Mouse (Mus musculus) thymus, adult 2 months (tissue): ENCODE results near the gene Sptbn1. TPM values are rescaled to one million over a fixed set of nuclear protein-coding genes. Genes with fewer than 3 reads are reported as not detected.

Experiments used
- DNase-seq: peaks from one replicate; pipeline ENCODE4 v3.0.0; 2021
- H3K27ac ChIP-seq: fragments of 200-500 bp; 2 replicates; pipeline ENCODE4 v1.5.1; 2012; ENCODE audit warnings: low read length, control low read depth; ENCODE audit not compliant: control insufficient read depth, insufficient read depth
- H3K27me3 ChIP-seq: fragments of 200-500 bp; 2 replicates; pipeline ENCODE4 v1.6.1; 2012; ENCODE audit warnings: mild to moderate bottlenecking, low read length, moderate library complexity, mixed read lengths; ENCODE audit not compliant: control insufficient read depth, insufficient read depth
- H3K36me3 ChIP-seq: fragments of 200-500 bp; 2 replicates; pipeline ENCODE4 v1.6.1; 2012; ENCODE audit warnings: mild to moderate bottlenecking, low read length, moderate library complexity; ENCODE audit not compliant: control insufficient read depth, insufficient read depth
- H3K4me1 ChIP-seq: fragments of 200-500 bp; replicated peaks from 2 replicates; pipeline ENCODE4 v1.6.1; 2012; ENCODE audit warnings: low read length; ENCODE audit not compliant: control insufficient read depth, insufficient read depth
- H3K4me3 ChIP-seq: fragments of 200-500 bp; 2 replicates; pipeline ENCODE4 v1.5.1; 2012; ENCODE audit warnings: mild to moderate bottlenecking, low read length, control low read depth, moderate library complexity; ENCODE audit not compliant: control insufficient read depth, insufficient read depth
- CTCF ChIP-seq: fragments of 200-500 bp; IDR thresholded peaks from 2 replicates; pipeline ENCODE4 v1.5.1; 2012; ENCODE audit warnings: mild to moderate bottlenecking, control low read depth, low read length, moderate library complexity, borderline replicate concordance; ENCODE audit not compliant: control insufficient read depth, poor library complexity, insufficient read depth; ENCODE audit errors: extremely low read depth
- POLR2A ChIP-seq: fragments of 200-500 bp; IDR thresholded peaks from 2 replicates; pipeline ENCODE4 v1.6.1; 2012; ENCODE audit warnings: mild to moderate bottlenecking, low read length, control low read depth, moderate library complexity; ENCODE audit not compliant: control insufficient read depth, poor library complexity, insufficient read depth; ENCODE audit errors: extremely low read depth
- WGBS: fragments of 180-500 bp; shearing (Covaris S2); methylation state at CpG from one replicate; pipeline ENCODE4 v1.1.7; 2018; 5-methylcytosine and 5-hydroxymethylcytosine counted together
- polyA plus RNA-seq: library from polyadenylated mRNA; depleted of rRNA; stranded (reverse); fragments of >200 nt; gene quantifications from 2 replicates; pipeline ENCODE4 v1.2.3, GENCODE M21; 2012

The Sptbn1 gene
- polyA plus RNA-seq, 1 experiment: 48.5 TPM

DNA sequence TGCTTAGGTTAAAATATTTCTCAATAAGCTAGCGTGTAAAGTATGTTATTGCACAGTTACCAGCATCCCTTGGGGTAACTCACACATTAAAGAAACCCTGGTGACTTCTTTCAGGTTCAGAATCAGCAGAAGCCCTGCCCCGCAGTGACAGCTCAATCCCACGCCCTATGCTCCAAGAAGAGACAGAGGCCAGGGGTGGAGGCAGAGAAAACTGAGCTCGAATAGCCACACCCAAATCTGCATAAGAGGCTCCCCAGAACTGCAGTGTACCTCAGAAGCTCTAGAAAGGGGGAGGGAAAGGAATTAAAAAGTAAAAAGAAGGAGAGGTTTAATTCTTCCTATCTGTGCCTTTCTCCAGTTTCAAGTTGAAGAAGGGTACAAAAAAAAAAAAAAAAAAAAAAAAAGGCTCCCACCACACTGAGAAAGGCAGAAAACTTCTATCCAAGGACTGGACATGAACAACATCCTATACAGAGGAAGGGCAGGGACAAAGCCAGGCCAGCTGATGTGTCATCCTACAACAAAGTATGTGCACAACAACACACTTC, 107.3 kb downstream of the Sptbn1 start:
- no peak overlapping the region for H3K27ac ChIP-seq
- H3K4me3 ChIP-seq: no peak overlapping the region
- no peak for TF ChIP-seq CTCF
- TF ChIP-seq POLR2A: no peak
- 85% methylated on average over 4 of the region's 4 CpGs for WGBS
- no peaks in the 10 kb centered on the region for H3K27me3 ChIP-seq
- peaks cover 9% of the 10 kb centered on the region; the same call in 1 of the 2 replicates for H3K36me3 ChIP-seq
- no peak for DNase-seq
- peaks cover 11% of the 10 kb centered on the region for H3K4me1 ChIP-seq

DNA sequence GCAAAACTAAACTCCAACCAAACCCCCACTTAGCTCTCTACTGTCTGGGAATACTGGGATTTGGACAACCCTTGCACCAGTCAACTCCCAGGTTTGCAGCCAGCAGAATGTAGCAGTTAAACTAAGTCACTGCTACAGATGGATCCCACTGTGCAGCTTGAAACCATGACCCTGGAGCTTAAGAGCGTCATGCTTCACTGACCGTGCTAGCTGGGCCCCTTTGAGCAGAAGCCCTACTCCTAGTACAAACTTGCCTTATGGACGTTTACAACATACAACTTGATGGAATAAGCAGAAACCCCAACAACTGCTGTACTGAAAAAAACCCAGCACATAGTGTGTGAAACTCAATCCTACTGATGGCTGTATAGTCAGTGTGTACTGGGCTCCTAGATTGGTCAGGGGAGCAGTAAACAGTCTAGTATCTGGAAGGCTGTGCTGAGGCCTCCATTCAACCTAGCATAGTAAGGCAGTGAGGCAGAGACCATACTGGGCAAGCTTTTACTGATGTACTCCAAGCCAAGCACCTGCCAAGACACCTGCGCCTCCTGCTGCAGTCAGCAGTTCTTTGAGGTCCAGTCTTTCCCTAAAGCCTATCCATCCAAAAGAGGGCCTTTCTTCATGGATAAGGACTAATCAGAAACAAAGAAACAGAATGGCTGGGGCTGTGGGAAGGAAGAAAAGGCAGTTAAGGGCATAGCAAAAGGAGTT, 108.3 kb downstream of the Sptbn1 start:
- TF ChIP-seq CTCF: no peak
- TF ChIP-seq POLR2A: no peak
- Histone ChIP-seq H3K27ac (no peak overlapping the region), H3K27me3 (no peaks in the 10 kb centered on the region), H3K36me3 (peaks cover 9% of the 10 kb centered on the region; the same call in 1 of the 2 replicates), H3K4me3 (no peak overlapping the region), H3K4me1 (peaks cover 8% of the 10 kb centered on the region)
- 94% methylated on average over 4 of the region's 4 CpGs for WGBS
- DNase-seq: no peak

DNA sequence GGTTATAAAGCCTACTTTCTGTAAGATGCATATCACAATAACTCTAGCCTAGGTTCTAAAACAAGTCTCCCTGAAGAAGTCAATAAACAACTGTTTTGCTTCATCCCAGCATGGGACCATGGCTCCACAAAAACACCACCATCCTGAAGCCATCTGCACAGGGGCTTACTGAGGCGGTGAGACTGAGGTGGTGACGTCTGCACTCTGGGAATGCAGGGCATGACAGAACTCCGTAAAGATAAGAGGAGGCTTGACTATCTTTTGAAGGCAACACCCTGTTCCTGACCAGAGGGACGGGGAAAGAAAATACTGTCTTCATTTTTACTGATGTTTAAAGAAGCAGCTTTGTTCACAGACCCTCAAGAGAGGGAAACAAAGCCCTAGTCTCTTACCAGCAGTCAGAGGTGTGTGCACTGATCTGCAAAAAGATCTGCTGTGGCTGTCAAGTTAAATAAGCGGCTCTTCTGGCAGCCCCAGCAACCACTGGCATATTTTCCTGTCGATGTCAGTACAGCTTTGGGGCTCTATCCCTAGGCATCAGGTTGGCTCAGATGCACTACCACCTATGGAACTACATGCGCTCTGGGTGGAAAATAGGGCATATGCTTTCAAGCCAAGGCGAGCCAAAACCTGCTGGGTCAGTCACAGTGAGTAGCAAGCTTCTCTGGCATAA, 109.8 kb downstream of the Sptbn1 start:
- TF ChIP-seq CTCF: no peak
- no peak for TF ChIP-seq POLR2A
- H3K4me3 ChIP-seq: no peak overlapping the region
- no peaks in the 10 kb centered on the region for H3K27me3 ChIP-seq
- H3K4me1 ChIP-seq: peaks cover 4% of the 10 kb centered on the region
- peaks cover 9% of the 10 kb centered on the region; the same call in 1 of the 2 replicates for H3K36me3 ChIP-seq
- DNase-seq: no peak
- no peak overlapping the region for H3K27ac ChIP-seq
- WGBS: 91% methylated on average over 8 of the region's 8 CpGs

DNA sequence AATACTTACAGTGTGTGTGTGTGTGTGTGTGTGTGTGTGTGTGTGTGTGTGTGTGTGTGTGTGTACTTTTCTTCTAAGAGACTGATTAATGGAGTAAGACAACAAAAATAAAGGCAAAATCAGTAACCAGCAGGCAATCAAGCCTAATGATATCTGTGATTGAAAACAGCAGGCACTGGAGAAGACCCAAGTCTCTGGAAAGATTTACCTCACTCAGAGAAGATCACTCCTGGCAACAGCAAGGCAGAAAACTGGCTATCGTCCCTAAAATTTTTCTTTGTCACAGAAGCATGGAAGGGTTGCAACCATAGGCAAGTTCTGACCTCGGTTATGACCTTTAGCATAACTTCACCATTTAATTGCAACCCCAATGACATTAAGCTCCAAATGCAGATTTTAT, 112.1 kb downstream of the Sptbn1 start:
- peaks cover 22% of the 10 kb centered on the region for H3K36me3 ChIP-seq

DNA sequence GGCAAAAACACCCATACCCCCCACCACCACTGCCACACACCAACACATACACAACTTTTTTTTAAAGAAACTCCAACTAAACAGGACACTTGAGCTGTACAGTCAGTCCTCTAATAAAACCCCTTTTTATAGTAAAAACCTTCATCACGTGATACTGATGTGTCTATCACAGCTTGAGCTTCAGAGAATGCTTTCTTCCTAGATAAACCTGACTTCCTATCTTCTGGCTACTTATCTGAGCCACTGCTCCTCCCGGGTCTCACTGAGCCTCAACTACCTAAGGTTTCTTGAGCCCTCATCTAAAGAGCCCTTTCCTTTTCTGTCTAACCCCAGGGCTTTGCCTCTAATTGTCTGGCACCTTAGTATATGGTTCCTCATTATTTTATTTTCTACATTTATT, 113.0 kb downstream of the Sptbn1 start:
- Histone ChIP-seq H3K36me3 (peaks cover 31% of the 10 kb centered on the region), H3K4me3 (no peak overlapping the region), H3K27me3 (no peaks in the 10 kb centered on the region), H3K4me1 (no peaks in the 10 kb centered on the region), H3K27ac (no peak overlapping the region)
- TF ChIP-seq POLR2A (no peak), CTCF (no peak)
- 92% methylated on average over 2 of the region's 2 CpGs for WGBS
- DNase-seq: no peak

More for the DNA sequence above, 112.1 kb downstream of the Sptbn1 start:
- 87% methylated on average over 2 of the region's 2 CpGs for WGBS
- Histone ChIP-seq H3K4me1 (no peaks in the 10 kb centered on the region), H3K27ac (no peak overlapping the region), H3K27me3 (no peaks in the 10 kb centered on the region), H3K4me3 (no peak overlapping the region)
- no peak for DNase-seq
- TF ChIP-seq CTCF (no peak), POLR2A (no peak)

DNA sequence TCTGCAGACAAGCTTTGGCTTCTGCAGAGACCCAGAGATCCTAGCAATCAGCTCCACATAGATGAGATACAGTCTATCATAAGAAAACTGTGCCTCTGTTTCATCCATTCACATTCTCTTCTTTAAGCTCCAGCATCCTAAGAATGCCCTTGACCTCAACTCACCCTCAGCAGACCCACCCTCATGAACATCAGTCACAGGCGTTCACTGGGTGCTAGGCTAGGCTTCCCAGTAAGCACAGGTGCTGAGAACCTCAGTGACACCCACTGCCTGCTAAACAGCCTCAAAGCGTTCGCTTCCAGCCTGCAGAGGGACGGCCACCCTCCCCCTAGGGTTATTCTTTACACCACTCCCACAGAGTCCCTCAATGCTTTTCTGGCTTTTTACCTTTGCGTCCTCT, 119.1 kb downstream of the Sptbn1 start:
- H3K36me3 ChIP-seq: peaks cover 59% of the 10 kb centered on the region
- no peak for TF ChIP-seq POLR2A
- no peak for DNase-seq
- H3K4me3 ChIP-seq: no peak overlapping the region
- no peaks in the 10 kb centered on the region for H3K27me3 ChIP-seq
- H3K27ac ChIP-seq: no peak overlapping the region
- H3K4me1 ChIP-seq: no peaks in the 10 kb centered on the region
- 83% methylated on average over 5 of the region's 5 CpGs for WGBS

DNA sequence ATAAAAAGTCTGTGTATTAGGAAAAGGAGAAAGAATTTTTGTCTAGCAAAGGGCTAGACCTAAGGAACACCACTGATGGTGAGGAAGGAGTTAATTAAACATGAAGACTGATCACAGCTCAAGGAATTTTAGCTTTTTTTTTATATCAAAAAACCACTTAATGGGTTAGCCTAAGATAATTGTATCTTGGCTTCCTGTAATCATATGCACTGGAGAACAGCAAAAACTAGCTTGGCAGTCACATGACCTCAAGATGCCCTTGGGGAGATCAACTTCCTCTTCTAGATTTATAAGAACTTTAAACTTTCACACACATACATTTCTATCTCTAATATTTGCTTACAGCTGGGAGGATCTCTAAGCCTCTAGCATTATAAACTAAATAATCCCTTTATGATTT, 119.6 kb downstream of the Sptbn1 start:
- peaks cover 64% of the 10 kb centered on the region for H3K36me3 ChIP-seq
- no peaks in the 10 kb centered on the region for H3K27me3 ChIP-seq
- TF ChIP-seq POLR2A (no peak), CTCF (no peak)
- H3K4me1 ChIP-seq: no peaks in the 10 kb centered on the region
- H3K4me3 ChIP-seq: no peak overlapping the region
- no peak for DNase-seq
- no peak overlapping the region for H3K27ac ChIP-seq
